Mouse (Mus musculus): ENCODE data around the gene Pdpk1.

DNA sequence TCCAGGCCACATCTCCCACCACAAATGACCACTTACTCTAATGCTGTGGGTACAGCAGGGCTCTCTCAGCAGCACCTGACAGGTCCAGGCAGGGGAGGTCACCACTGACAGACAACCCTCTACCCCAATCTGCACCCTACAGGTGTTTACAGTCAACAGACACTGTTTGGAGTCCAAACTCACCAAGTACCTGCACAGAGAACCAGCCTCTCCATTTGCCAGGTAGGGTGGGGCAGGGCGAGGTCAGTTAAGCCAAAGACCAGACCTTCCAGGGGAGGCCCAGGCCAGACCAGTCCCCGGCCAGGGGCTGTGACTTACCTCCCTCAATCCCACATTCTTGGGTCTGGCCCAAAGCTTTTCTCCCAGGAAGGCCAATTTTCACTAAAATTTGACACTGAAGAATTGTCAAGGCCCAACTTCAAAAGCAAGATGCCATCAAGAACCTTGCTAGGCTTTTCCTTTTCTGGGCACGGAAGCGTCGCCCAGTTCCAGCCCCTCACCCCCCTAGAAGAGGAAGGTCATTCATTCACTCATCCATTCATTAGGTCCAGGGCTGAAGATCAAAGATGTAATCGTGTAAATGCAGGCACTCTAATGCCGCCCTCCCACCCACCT lies 17.3 kb upstream of the Pdpk1 start:
- TF ChIP-seq CTCF (IDR thresholded peaks at IDR 0.05; ENCODE audit: control insufficient read depth, insufficient read depth, low read length) (no peak), POLR2A (IDR thresholded peaks at IDR 0.05; ENCODE audit: borderline replicate concordance, control insufficient read depth, low read depth, low read length) (no peak)
